Mouse (Mus musculus) left cerebral cortex, adult 8-10 months (tissue): ENCODE measurements around the gene Dnajc22. TPM values are rescaled to one million over a fixed set of nuclear protein-coding genes. Genes with fewer than 3 reads are reported as not detected.
A peak's percentile ranks its signal among the peaks of the same experiment; 100 is the strongest.
"Not testable (repeated sequence)": the region's sequence is repeated elsewhere in the genome, so short reads cannot be mapped to it uniquely, and the experiment has no call there.

Source experiments
- DNase-seq, 2 experiments: peaks; one replicate each; pipeline ENCODE4 v3.0.0; 2022; ENCODE audit warnings: low spot score in 2 of 2
- total RNA-seq, 4 experiments: library from RNA; stranded (reverse); gene quantifications; 2 replicates each; pipeline ENCODE4 v1.2.4; 2022

The Dnajc22 gene
- under 1 TPM in 3 of 4 experiments, not detected in 1; 0.30 to 0.56 (median 0.34) TPM for total RNA-seq

DNA sequence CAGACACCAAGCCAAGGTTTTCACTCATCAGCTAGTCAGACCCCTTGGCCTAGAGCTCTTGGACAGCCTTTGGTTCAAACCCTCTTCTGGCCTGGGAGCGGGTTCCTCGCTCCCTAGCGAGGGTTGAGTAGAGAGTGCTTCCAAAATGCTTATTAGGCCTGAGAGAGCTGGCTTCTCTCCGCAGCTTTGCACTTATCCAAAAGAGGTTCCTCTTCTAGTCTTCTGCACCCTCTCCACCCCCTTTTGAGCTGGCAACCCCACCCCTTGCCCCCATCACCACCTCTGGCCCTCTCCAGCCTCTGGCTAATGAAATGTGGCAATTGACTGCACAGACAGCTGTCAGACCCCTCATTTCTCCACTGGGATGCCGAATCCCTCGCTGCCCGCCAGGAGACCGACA, at the start of gene Dnajc22:
Gene Dnajc22 (plus strand): TSS at position 301 of the 400 bp plus-strand sequence.
- DNase-seq = no peak

- DNase-seq = no peak
These were observed 48.1 kb upstream of the Dnajc22 start for GRCm38 (mm10) chr15:99044854-99045253.

DNA sequence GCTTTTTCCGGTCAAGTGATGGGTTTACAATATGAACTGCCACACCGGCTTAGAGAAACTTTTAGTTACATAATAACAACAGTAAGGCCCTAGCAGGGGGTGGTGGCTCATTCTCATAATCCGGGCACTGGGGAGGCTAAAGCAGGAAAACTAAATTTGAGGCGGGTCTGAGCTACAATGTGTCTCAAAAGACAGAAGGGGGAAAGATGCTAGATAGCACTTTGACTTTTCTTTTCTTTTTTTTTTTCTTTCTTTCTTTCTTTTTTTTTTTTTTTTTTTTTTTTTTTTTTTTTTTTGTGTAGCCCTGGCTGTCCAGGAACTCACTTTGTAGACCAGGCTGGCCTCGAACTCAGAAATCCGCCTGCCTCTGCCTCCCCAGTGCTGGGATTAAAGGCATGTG, 47.2 kb upstream of the Dnajc22 start:
- not testable (repeated sequence) for DNase-seq

GRCm38 (mm10) chr15:99049473-99050253, 43.3 kb upstream of the Dnajc22 start:
- no peak for DNase-seq

DNA sequence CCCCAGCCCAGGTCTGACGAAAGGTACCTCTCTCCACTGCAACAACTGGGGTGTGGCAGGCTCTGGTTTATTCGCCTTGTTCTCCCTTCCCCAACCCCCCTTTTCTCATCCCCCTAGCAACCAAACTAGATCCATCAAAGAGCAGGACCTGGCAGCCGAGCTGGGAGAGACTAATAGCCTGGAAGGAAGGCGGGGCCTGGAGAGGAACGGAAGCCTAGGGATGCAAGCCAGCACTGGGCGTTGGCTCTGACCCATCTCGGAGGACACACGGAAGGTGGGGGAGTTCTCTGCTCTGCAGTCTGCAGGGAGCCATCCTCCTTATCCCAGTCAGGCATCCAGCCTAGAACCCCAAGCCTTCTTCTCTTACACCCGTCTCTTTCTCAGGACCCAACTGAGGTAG, 39.6 kb upstream of the Dnajc22 start:
- DNase-seq = no peak

DNA sequence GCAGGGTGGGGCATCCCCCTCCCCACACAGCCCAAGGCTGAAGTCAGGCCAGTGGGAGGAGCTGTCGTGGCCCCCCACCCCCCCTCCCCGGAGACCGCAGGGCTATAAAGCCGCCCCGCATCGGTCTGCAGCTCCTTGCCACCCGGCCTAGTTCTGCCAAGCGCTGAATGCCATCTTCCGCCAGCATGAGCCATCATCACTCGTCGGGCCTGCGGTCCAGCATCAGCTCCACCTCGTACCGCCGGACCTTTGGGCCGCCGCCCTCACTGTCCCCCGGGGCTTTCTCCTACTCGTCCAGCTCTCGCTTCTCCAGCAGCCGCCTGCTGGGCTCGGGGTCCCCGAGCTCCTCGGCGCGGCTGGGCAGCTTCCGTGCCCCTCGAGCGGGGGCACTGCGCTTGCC, 37.9 kb upstream of the Dnajc22 start, which contains the start of gene Prph:
Gene Prph (plus strand): TSS at position 135 of the 400 bp plus-strand sequence.
- no peak for DNase-seq

- DNase-seq = no peak
These were observed 37.4 kb upstream of the Dnajc22 start for GRCm38 (mm10) chr15:99055511-99055961.

DNA sequence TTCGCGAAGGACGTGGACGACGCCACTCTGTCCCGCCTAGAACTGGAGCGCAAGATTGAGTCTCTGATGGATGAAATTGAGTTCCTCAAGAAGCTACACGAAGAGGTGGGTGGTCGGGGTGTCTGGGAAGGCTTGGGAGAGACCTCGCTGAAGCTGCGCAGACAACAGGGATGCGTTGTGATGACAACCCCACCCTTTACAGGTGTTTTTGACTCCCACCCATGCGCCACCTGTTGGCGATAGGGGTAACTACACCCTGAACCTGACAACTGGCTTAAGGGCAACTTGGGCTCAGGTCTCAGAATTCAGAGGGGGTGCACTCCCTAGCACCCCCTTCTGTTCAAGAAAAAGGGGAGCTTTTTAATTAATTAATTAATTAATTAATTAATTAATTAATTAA, 36.6 kb upstream of the Dnajc22 start:
- no peak for DNase-seq

DNA sequence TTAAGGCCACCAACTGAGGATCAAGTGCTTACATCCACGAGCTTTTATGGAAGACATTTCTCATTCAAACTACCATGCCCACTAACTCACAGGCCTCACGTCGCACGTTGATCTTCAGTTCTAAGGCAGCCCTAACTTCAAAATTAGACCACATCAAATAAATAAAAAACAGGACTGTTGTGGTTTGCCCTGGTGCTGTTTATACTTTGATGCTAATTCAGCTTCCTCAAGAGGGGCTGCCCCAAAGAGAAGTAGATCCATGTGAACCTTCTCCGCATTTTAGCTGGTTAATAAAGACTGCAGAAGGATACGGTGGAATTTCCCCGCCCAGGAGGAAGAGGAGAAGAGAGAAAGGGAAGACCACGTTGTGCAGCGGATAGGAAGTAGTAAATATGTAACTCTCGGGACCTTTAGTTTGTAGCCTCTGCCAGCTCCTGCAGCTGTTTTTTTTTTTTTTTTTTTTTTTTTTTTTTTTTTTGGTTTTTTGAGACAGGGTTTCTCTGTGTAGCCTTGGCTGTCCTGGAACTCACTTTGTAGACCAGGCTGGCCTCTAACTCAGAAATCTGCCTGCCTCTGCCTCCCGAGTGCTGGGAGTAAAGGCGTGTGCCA, 27.3 kb upstream of the Dnajc22 start:
- no peak for DNase-seq

DNA sequence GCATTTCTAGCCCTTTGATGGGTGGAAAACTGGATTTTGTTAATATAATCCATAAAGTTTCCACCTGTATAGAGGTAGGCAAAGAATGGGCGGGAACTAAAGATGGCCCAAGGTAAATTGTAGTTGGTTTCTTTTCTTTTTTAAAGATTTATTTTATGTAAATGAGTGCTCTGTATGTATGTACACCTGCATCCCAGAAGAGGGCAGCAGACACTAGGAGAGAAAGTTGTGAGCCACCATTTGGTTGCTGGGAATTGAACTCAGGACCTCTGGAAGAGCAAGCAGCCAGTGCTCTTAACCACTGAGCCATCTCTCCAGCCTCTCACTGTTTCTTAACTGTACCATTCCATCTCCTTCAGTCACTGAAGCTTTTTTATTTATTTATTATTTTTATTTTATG, 21.0 kb upstream of the Dnajc22 start:
- DNase-seq = no peak

DNA sequence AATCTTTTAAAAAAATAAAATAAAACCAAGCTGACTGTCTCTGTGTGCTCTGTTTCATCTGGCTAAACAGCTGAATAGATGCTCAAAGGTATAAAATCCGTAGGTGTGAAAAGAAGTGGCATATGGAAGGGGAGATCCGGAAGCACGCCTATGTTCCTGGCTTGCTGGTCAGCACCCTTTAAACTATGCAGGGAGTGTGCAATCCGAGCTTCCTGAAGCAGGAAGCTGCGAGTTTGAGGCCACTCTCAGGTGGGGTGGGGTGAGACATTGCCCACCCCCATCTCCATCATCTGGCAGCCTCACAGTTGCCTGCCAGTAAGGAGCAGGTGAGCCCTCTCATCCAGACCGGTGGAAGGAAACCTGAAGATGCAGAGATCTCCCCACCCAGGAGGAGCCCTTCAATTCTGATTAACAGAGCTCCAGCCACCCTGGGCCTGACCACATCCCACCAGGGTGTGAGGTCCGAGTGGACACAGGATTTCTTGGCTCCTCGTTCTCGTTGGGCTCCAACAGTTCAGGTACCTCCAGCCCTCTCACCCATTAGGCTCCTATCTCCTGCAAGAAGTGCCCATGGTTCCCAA, 18.9 kb upstream of the Dnajc22 start, which contains the start of gene Troap:
Gene Troap (plus strand): TSS at position 557 of the 581 bp plus-strand sequence.
- DNase-seq = no peak

- peak; percentile 96 to 98 for DNase-seq
These were observed 18.2 kb upstream of the Dnajc22 start for GRCm38 (mm10) chr15:99074600-99075333.

- DNase-seq = not testable (repeated sequence)
These were observed 17.0 kb upstream of the Dnajc22 start for GRCm38 (mm10) chr15:99076011-99076410.

DNA sequence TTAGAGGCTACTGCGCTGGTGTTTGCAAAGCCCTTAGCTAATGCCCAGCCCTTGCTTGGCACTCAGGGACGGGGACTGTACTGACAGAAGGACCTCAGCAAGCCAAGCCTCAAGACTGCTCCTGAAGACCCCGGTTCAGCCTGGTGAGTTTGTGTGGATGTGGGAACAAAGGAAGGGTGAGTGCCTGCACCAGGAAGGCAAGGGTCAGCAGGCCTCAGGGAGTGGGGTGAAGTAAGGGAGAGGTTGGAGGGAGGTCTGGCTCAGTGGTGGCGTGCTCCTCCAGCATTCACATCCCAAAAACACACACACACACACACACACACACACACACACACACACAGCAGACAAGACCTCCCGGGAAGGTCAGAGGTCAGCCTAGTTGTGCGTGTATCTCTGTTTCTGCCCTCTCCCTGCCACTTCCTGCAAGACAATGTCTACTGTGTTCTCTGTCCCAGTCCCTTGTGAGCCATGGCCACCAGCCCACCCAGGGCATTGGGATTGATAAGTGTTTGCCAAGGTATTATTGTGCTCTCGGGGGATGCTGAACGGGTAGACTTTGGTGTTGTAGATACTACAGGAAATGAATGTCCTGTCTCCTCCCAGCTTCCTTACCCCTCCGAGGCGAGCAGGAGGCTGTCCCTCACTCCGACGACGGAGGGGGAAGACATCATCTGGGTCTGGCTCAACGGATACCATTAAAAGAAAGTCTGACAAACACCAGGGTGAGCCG, 14.6 kb upstream of the Dnajc22 start:
- DNase-seq = no peak

DNA sequence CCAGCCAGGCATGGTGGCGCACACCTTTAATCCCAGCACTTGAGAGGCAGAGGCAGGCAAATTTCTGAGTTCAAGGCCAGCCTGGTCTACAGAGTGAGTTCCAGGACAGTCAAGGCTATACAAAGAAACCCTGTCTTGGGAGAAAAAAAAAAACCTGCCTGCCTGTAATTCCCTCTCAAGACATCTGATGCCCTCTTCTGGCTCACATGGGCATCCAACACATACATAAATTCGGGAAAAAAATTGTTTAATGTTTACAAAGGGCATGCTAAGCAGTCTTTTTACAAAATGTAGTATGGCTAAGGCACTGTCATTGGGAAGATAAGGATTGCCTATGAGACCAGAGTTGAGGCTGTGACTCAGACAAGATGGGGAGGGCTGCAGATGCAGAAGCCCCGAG, 13.2 kb upstream of the Dnajc22 start:
- no peak for DNase-seq

DNA sequence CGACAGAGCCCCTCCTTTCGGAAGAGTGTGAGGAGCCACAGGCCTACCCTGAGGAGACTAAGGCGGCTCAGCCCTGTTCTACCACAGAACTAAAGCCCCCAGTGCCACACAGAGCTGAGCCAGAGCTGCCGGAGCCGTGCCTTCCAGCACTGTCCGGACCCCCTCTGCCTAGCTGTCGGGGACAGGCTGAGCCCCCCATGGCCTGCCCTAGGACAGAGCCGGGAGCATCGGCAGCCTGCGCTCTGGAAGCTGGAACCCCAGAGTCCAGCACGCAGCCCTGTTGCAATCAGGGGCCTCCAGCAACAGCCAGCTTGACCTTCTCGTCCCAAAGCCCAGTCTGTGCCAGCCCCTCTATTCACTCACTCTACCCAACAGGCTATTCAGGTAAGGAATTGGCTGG, 10.6 kb upstream of the Dnajc22 start:
- no peak for DNase-seq

DNA sequence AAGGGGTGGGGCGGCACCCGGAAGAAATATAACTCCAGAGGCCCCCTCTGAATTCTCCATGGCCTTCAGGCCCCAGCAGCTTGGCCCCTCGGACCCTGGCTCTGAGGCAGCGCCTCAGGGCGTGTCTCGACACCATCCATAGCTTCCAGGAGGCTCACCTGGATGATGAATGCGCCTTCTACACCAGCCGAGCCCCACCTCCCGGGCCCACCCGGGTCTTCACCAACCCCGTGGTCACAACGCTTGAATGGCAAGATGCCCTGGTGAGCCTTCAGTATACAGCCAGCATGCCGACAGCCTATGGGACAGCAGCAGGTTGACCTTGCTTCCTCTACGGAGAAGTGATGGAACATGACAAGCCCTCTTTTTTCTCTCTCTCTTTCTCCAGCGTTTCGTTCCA, 10.1 kb upstream of the Dnajc22 start:
- no peak for DNase-seq

- no peak for DNase-seq
These were observed 9.7 kb upstream of the Dnajc22 start for GRCm38 (mm10) chr15:99083258-99083657.

DNA sequence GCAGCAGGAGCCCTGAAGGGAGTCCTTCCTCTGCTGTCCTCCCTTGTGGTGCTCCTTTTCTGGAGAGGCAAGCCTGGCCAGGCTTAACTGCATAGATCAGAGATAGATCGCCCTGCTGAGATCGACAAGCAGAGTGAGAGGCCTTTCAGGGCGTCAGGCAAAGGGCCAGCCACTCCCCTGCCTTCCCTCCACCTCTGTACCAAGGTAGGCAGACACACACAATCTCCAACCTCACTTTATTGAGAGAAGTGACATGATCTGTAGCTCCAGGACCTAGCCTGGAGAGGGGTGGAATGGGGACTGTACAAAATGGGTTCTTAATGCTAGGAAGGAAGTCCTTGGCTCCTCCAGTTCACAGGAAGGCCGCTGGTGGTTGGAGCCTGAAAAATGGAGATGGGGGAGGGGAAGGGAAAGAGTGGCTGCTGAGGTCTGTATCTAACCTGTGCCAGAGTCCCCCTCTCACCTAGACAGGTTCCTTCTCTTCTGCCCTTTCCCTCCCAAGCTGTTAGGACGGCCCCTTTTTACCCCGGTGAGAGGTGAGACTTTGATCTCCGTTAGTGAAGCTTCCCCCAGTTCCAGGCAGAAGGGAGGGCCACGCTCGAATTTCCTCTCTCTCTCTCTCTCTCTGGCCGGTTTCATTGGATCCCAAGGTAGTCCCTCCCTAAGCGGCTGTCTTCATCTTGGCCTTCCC, 9.0 kb upstream of the Dnajc22 start:
- DNase-seq = no peak

DNA sequence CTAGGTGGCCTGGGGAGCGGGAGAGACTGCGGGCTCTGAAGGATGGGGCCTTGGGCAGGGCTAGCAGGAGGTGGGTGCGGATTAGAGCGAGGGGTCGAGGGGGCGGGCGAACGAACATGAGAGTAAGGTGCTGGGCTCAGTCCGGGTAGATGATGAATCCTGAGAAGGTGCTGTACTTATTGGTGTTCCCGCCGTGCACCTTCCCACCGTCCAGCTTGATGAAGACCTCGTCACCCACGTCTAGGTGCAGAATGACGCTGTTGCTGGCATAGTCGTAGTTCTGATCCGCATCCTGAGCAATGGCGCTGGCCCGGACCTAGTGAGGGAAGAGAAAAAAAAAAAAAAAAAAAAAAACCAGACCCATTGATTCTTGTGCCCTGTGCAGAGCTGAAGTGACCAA, 8.4 kb upstream of the Dnajc22 start:
- no peak for DNase-seq
